In genomic region chr5:50406923-50407322, GRCm38 (mm10) we compare ENCODE assay signal across 29 mouse cellular contexts.
DNase-seq lines count a peak whose midpoint lies in the region; ATAC-seq lines count a peak whose summit lies in the region.
"Had no signal": no experiment of that assay in that cellular context is flagged by ENCODE, and none has a peak within 500 bp of the region (broad histone marks: within the 10 kb centered on the region; RNA-seq: fewer than 3 reads in every experiment).

No protein-coding gene starts in this region.

- no peak overlapping the region for H3K9ac ChIP-seq in forebrain, embryonic 14.5 days (ENCODE audit: low read length)
- H3K9ac ChIP-seq: embryonic facial prominence, embryonic 12.5 days; heart, embryonic 12.5 days; hindbrain, embryonic 13.5 days; limb, embryonic 15.5 days; liver, embryonic 13.5 days had no signal

- no peaks in the 10 kb centered on the region for H3K27me3 ChIP-seq in forebrain, embryonic 14.5 days (replicated peaks; ENCODE audit: control insufficient read depth, insufficient read depth, low read length)
- H3K27me3 ChIP-seq: embryonic facial prominence, embryonic 12.5 days; heart, embryonic 12.5 days; hindbrain, embryonic 13.5 days; limb, embryonic 15.5 days; liver, embryonic 13.5 days had no signal

- 7% methylated on average over 1 of the region's 1 CpGs for WGBS in forebrain, embryonic 14.5 days

- H3K4me2 ChIP-seq in forebrain, embryonic 14.5 days (ENCODE audit: low read length): no peak overlapping the region
- H3K4me2 ChIP-seq: embryonic facial prominence, embryonic 12.5 days; heart, embryonic 12.5 days; hindbrain, embryonic 13.5 days; limb, embryonic 15.5 days; liver, embryonic 13.5 days had no signal

- ATAC-seq in forebrain, embryonic 14.5 days: peak; percentile 56
- ATAC-seq in erythroblast, adult 5-6 weeks (replicated peaks; ENCODE audit: low FRiP score, poor library complexity, severe bottlenecking): no peak
- ATAC-seq: intestine, embryonic 16.5 days had no signal

- DNase-seq in embryo, embryonic 10.5 days (ENCODE audit: low spot score): peak; percentile 0
- DNase-seq in embryo, embryonic 10 days (ENCODE audit: low spot score): no peak
- DNase-seq in layer of hippocampus, adult 9-11 months: peak; percentile 4
- no peak for DNase-seq in layer of hippocampus, postnatal 14 days (ENCODE audit: low spot score in 2 of 2)
- DNase-seq in forebrain, embryonic 14.5 days (ENCODE audit: low spot score): peak; percentile 23
- peak; percentile 3 for DNase-seq in retina, embryonic 14.5 days (ENCODE audit: low spot score)
- DNase-seq in B cell, adult 2 months: no peak
- DNase-seq: adrenal gland, adult 8-10 months; cerebellum, adult 8-10 months; cerebellum, postnatal 25 days; embryo, embryonic 11 days; gastrocnemius, postnatal 36 days; heart, adult 18-20 months; heart, postnatal 4 days; kidney, adult 9 months; kidney, postnatal 10 days; liver, embryonic 13.5 days; lung, adult 2 months; lung, postnatal 10 days; right cerebral cortex, postnatal 4 days had no signal

- H3K27ac ChIP-seq in forebrain, embryonic 14.5 days (ENCODE audit: low read depth, low read length): no peak overlapping the region
- H3K27ac ChIP-seq: embryonic facial prominence, embryonic 12.5 days; hindbrain, embryonic 13.5 days; limb, embryonic 10.5 days; limb, embryonic 15.5 days; liver, embryonic 13.5 days; macrophage had no signal

- no peaks in the 10 kb centered on the region for H3K4me1 ChIP-seq in forebrain, embryonic 14.5 days (ENCODE audit: control insufficient read depth, insufficient read depth, low read length)
- H3K4me1 ChIP-seq: embryonic facial prominence, embryonic 12.5 days; heart, embryonic 12.5 days; hindbrain, embryonic 13.5 days; limb, embryonic 10.5 days; limb, embryonic 15.5 days; liver, embryonic 13.5 days had no signal

- H3K4me3 ChIP-seq in forebrain, embryonic 14.5 days (ENCODE audit: low read depth, low read length): no peak overlapping the region
- H3K4me3 ChIP-seq: embryonic facial prominence, embryonic 12.5 days; heart, embryonic 12.5 days; hindbrain, embryonic 13.5 days; limb, embryonic 10.5 days; limb, embryonic 15.5 days; liver, embryonic 13.5 days had no signal

- no peaks in the 10 kb centered on the region for H3K36me3 ChIP-seq in forebrain, embryonic 14.5 days (ENCODE audit: control insufficient read depth, insufficient read depth, low read length)
- H3K36me3 ChIP-seq: embryonic facial prominence, embryonic 12.5 days; G1E; heart, embryonic 12.5 days; hindbrain, embryonic 13.5 days; limb, embryonic 10.5 days; limb, embryonic 15.5 days; liver, embryonic 13.5 days had no signal

- no peaks in the 10 kb centered on the region for H3K9me3 ChIP-seq in forebrain, embryonic 14.5 days (replicated peaks; ENCODE audit: control insufficient read depth, low read length)
- H3K9me3 ChIP-seq: embryonic facial prominence, embryonic 12.5 days; G1E; heart, embryonic 12.5 days; hindbrain, embryonic 13.5 days; limb, embryonic 10.5 days; limb, embryonic 15.5 days; liver, embryonic 13.5 days had no signal

Comparison
In these comparisons a context has a peak if more than half of its experiments do, and no peak if none do; other contexts are left out.
1. DNase-seq: peak in embryo, embryonic 10.5 days (single experiment), layer of hippocampus, adult 9-11 months (single experiment), forebrain, embryonic 14.5 days (single experiment) and retina, embryonic 14.5 days (single experiment); none in embryo, embryonic 10 days (single experiment), layer of hippocampus, postnatal 14 days (0 of 2) and B cell, adult 2 months (0 of 2).